Mouse (Mus musculus): Measurements from ENCODE around the gene Akap8l.
A peak's percentile ranks its signal among the peaks of the same experiment; 100 is the strongest.

- no peak for TF ChIP-seq BHLHE40 (IDR thresholded peaks at IDR 0.05; ENCODE audit: borderline replicate concordance, low read depth, low read length)
- no peak for TF ChIP-seq POLR2AphosphoS5 (IDR thresholded peaks at IDR 0.05; ENCODE audit: borderline replicate concordance, low read depth, low read length)
- TF ChIP-seq TAL1 (IDR thresholded peaks at IDR 0.05; ENCODE audit: low read length) = no peak
- no peak for TF ChIP-seq CTCF (IDR thresholded peaks at IDR 0.05 in 2 of 3, conservative IDR thresholded peaks at IDR 0.05 in 1 of 3; ENCODE audit: control insufficient read depth in 1 of 3, insufficient read depth in 1 of 3, low read depth in 2 of 3, low read length in 3 of 3, poor library complexity in 1 of 3, severe bottlenecking in 1 of 3)
- TF ChIP-seq E2F4 (IDR thresholded peaks at IDR 0.05; ENCODE audit: borderline replicate concordance, low read depth, low read length) = no peak
- no peak for TF ChIP-seq ZC3H11A (IDR thresholded peaks at IDR 0.05; ENCODE audit: low read depth, low read length)
- no peak for TF ChIP-seq POLR2A (IDR thresholded peaks at IDR 0.05; ENCODE audit: control insufficient read depth in 1 of 2, insufficient read depth in 1 of 2, low read depth in 1 of 2, low read length in 2 of 2, poor library complexity in 1 of 2)
- TF ChIP-seq RCOR1 (IDR thresholded peaks at IDR 0.05; ENCODE audit: low read depth, low read length) = 0 out of 2 replicates have a peak, but pooled peaks have one; percentile 37
- TF ChIP-seq ZNF384 (IDR thresholded peaks at IDR 0.05; ENCODE audit: low read depth, low read length) = no peak
- TF ChIP-seq TCF12 (IDR thresholded peaks at IDR 0.05; ENCODE audit: low read depth, low read length) = no peak
- TF ChIP-seq ETS1 (IDR thresholded peaks at IDR 0.05; ENCODE audit: low read depth, low read length) = no peak
- TF ChIP-seq USF2 (IDR thresholded peaks at IDR 0.05; ENCODE audit: borderline replicate concordance in 1 of 2, insufficient read depth in 1 of 2, low read depth in 1 of 2, low read length in 2 of 2) = no peak
These were observed 69.3 kb downstream of the Akap8l start for GRCm38 (mm10) chr17:32281126-32281525.
